Mouse (Mus musculus): ENCODE measurements around the gene Itga2b.
A peak's percentile ranks its signal among the peaks of the same experiment; 100 is the strongest.

Itga2b gene

GRCm38 (mm10) chr11:102435754-102436470 is 34.0 kb downstream of the Itga2b start:
- no peak for DNase-seq (ENCODE audit: low read depth, low spot score)
- Histone ChIP-seq H3K27me3 (ENCODE audit: control insufficient read depth, insufficient read depth, low read length, poor library complexity, severe bottlenecking) (no peaks in the 10 kb centered on the region), H3K36me3 (ENCODE audit: control insufficient read depth, insufficient read depth, low read length, poor library complexity, severe bottlenecking) (peaks cover 4% of the 10 kb centered on the region)

GRCm38 (mm10) chr11:102434816-102435705 is 34.9 kb downstream of the Itga2b start:
- Histone ChIP-seq H3K27me3 (ENCODE audit: control insufficient read depth, insufficient read depth, low read length, poor library complexity, severe bottlenecking) (no peaks in the 10 kb centered on the region), H3K36me3 (ENCODE audit: control insufficient read depth, insufficient read depth, low read length, poor library complexity, severe bottlenecking) (peaks cover 4% of the 10 kb centered on the region)
- no peak for DNase-seq (ENCODE audit: low read depth, low spot score)

GRCm38 (mm10) chr11:102434406-102434805 is 35.5 kb downstream of the Itga2b start:
- Histone ChIP-seq H3K36me3 (ENCODE audit: control insufficient read depth, insufficient read depth, low read length, poor library complexity, severe bottlenecking) (peaks cover 4% of the 10 kb centered on the region), H3K27me3 (ENCODE audit: control insufficient read depth, insufficient read depth, low read length, poor library complexity, severe bottlenecking) (no peaks in the 10 kb centered on the region)
- DNase-seq (ENCODE audit: low read depth, low spot score) = peak; percentile 90

DNA sequence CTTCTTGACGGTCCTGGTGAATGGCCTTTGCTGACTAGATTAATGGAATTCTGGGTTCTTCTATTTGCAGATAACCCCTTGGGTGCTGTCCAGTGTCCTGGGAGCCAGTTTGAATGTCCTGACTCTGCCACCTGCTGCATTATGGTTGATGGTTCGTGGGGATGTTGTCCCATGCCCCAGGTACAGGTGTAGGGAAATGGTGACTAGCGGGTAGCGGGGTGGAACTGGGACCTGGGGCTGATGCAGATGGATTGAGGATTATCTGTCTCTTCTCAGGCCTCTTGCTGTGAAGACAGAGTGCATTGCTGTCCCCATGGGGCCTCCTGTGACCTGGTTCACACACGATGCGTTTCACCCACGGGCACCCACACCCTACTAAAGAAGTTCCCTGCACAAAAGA is 36.1 kb downstream of the Itga2b start:
- Histone ChIP-seq H3K27me3 (ENCODE audit: control insufficient read depth, insufficient read depth, low read length, poor library complexity, severe bottlenecking) (no peaks in the 10 kb centered on the region), H3K36me3 (ENCODE audit: control insufficient read depth, insufficient read depth, low read length, poor library complexity, severe bottlenecking) (peaks cover 4% of the 10 kb centered on the region)
- DNase-seq (ENCODE audit: low read depth, low spot score) = no peak

DNA sequence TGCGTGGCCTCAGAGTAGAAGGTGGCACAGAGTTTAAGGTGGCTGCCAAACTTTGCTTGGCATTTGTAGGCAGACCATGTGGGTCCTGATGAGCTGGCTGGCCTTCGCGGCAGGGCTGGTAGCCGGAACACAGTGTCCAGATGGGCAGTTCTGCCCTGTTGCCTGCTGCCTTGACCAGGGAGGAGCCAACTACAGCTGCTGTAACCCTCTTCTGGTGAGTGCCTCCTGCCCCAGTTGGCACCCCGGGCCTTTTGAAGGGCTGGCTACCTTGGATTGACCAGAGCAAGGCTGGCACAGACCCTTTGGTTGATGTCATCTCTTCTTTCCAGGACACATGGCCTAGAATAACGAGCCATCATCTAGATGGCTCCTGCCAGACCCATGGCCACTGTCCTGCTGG is 37.0 kb downstream of the Itga2b start:
- no peaks in the 10 kb centered on the region for H3K27me3 ChIP-seq (ENCODE audit: control insufficient read depth, insufficient read depth, low read length, poor library complexity, severe bottlenecking)
- DNase-seq (ENCODE audit: low read depth, low spot score) = no peak
- H3K36me3 ChIP-seq (ENCODE audit: control insufficient read depth, insufficient read depth, low read length, poor library complexity, severe bottlenecking) = peaks cover 4% of the 10 kb centered on the region

- peaks cover 4% of the 10 kb centered on the region for H3K36me3 ChIP-seq (ENCODE audit: control insufficient read depth, insufficient read depth, low read length, poor library complexity, severe bottlenecking)
- DNase-seq (ENCODE audit: low read depth, low spot score) = peak; percentile 92
- no peaks in the 10 kb centered on the region for H3K27me3 ChIP-seq (ENCODE audit: control insufficient read depth, insufficient read depth, low read length, poor library complexity, severe bottlenecking)
These were observed 37.6 kb downstream of the Itga2b start for GRCm38 (mm10) chr11:102432115-102432843.

- Histone ChIP-seq H3K36me3 (ENCODE audit: control insufficient read depth, insufficient read depth, low read length, poor library complexity, severe bottlenecking) (peaks cover 4% of the 10 kb centered on the region), H3K27me3 (ENCODE audit: control insufficient read depth, insufficient read depth, low read length, poor library complexity, severe bottlenecking) (no peaks in the 10 kb centered on the region)
- DNase-seq (ENCODE audit: low read depth, low spot score) = no peak
These were observed 38.2 kb downstream of the Itga2b start for GRCm38 (mm10) chr11:102431728-102432114.

DNA sequence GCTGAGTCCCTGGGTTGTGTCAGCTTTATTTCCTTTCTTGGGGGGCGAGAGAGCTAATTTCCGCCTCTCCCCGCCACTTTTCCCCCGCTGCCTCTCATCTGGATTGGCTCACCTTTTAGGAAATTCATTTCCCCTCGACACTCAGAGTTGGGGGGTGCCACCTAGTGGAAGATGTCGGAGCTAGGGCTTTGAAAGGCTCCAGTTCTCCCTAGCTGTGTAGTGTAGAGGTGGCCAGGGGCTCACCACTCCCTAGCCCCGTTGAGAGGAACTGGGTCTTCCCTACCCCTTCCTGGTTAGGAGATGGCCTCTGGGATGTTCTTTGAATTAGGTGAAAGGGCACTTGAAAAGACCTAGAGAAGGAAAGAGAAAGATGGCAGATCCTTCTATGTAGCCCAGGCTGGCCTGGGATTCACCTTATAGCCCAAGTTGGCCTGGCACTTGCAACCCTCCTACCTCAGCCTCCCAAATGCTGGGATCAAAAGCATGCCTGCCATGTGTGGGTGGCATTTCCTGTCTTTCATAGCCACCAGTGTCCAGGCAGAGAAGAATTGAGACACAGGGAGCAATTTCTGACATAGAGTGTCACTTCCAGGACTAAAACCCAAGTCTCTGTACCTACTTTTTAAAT is 38.8 kb downstream of the Itga2b start:
- DNase-seq (ENCODE audit: low read depth, low spot score) = peak; percentile 79
- peaks cover 4% of the 10 kb centered on the region for H3K36me3 ChIP-seq (ENCODE audit: control insufficient read depth, insufficient read depth, low read length, poor library complexity, severe bottlenecking)
- H3K27me3 ChIP-seq (ENCODE audit: control insufficient read depth, insufficient read depth, low read length, poor library complexity, severe bottlenecking) = no peaks in the 10 kb centered on the region

DNA sequence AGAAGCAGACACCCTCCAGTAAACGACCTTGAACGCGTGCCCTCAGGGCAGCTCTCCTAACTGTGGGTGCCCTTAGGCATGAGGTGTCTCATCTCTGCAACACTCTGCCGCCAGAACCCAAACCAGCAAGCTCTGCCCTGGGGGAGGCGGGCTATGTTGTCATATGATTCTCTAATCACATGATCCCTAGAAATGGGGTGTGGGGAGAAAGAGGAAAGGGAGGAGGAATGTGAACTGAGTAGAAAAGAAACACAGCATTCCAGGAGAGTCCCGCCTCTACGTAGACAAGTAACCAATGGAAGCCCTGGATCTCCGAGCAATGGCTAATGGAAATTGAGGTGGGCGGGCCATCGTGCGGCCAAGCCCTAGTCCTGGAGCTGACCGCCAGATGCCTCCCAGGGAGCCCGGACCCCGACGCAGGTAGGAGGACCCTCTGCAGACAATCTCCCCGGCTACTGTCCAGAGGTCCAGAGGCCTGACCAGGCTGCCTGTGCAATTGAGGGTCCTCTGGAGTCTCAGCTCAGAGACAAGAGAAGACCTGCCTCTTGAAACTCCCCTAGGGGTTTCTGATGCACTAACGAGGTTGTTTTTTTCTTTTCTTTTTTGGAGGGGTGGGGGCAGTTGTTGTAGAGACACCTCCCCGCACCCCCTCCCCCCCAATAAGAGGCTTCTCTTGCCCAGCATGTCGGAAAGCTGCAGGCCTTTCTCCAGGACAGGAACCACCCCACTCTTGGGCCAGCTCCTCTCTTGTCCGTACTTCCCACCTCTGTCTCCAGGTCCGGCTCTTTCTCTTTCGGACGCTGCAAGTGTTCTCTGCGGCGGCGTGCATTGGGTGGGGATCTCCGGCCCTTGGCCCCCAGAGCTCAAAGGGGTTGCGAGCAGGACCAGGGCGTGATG is 39.6 kb downstream of the Itga2b start, which contains the start of gene Grn:
Grn (plus strand) TSS at position 195 of the 897 bp plus-strand sequence.
- no peaks in the 10 kb centered on the region for H3K27me3 ChIP-seq (ENCODE audit: control insufficient read depth, insufficient read depth, low read length, poor library complexity, severe bottlenecking)
- H3K36me3 ChIP-seq (ENCODE audit: control insufficient read depth, insufficient read depth, low read length, poor library complexity, severe bottlenecking) = peaks cover under 1% of the 10 kb centered on the region; the same call in 1 of the 2 replicates
- peak; percentile 78 for DNase-seq (ENCODE audit: low read depth, low spot score)

DNA sequence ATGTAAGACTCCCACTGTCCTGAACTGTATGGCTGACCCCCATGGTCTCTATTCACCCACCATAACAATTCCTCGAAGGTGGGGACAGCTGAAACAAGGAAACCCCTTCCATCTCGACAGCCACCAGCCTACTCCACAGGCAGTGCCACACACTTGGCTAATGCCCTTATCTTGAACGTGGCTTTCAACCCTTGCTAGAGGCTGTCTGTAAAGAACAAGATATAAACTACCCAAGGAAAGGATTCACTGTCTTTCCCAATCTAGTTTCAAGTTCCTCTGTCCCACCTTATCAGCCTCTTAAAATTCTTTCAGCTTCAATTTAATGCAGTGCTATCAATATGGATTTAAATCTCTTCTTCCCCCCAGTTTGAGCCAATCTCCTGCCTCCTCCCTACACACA is 40.4 kb downstream of the Itga2b start:
- no peaks in the 10 kb centered on the region for H3K27me3 ChIP-seq (ENCODE audit: control insufficient read depth, insufficient read depth, low read length, poor library complexity, severe bottlenecking)
- no peaks in the 10 kb centered on the region for H3K36me3 ChIP-seq (ENCODE audit: control insufficient read depth, insufficient read depth, low read length, poor library complexity, severe bottlenecking)
- DNase-seq (ENCODE audit: low read depth, low spot score) = no peak

GRCm38 (mm10) chr11:102428981-102429540 is 40.9 kb downstream of the Itga2b start:
- DNase-seq (ENCODE audit: low read depth, low spot score) = no peak
- Histone ChIP-seq H3K27me3 (ENCODE audit: control insufficient read depth, insufficient read depth, low read length, poor library complexity, severe bottlenecking) (no peaks in the 10 kb centered on the region), H3K36me3 (ENCODE audit: control insufficient read depth, insufficient read depth, low read length, poor library complexity, severe bottlenecking) (no peaks in the 10 kb centered on the region)

DNA sequence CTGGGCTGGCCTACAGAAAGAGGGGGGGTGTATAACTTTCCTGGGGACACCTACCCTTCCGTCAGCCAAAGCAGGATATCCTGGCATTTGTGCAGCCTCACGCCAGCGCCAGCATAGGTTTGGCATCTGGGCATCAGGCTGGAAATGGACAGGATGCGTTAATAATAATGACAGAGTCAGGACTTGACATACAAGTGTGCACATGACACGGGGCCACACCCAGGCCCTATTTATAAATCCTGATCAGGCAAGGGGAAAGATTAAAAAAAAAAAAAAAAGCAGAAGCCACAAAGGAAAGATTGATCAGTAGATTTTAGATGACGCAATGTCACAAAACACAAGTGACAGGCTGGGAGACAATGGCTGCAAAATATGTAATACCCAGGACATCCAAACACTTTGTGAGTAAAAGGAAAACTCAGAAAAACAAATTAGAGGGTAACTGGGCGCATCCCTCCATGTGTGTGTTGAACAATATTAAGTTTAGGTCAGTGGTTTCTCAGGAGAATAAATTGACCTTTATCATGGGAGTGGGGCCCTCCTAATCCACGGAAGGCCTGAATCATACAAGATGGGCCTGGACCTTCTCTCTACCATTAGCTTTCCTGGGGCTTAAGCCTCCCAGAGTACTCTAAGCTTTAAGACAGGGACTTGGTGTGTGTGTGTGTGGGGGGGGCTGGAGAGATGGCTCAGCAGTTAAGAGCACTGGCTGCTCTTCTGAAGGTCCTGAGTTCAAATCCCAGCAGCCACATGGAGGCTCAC is 44.2 kb downstream of the Itga2b start:
- no peak for DNase-seq (ENCODE audit: low read depth, low spot score)
- no peaks in the 10 kb centered on the region for H3K36me3 ChIP-seq (ENCODE audit: control insufficient read depth, insufficient read depth, low read length, poor library complexity, severe bottlenecking)
- H3K27me3 ChIP-seq (ENCODE audit: control insufficient read depth, insufficient read depth, low read length, poor library complexity, severe bottlenecking) = no peaks in the 10 kb centered on the region

DNA sequence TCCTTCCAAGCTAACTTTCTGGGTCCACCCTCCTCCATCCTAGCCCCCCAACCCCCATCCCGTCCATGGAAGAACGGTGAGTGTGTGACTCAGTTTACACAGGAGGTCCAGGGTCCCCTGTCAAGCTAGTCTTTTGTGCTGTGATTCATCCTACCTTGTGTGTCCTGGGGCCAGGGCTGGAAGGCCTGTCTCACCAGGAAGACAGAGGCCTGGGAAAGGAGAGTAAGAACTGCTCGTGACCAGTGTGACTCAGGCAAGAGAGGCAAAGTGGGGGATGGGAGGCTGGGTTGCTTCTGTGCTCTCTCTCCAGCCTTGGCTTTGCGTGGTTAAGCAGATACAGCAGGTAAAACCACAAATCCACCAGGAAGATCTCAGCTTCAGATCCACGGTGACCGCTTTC is 45.3 kb downstream of the Itga2b start:
- Histone ChIP-seq H3K27me3 (ENCODE audit: control insufficient read depth, insufficient read depth, low read length, poor library complexity, severe bottlenecking) (no peaks in the 10 kb centered on the region), H3K36me3 (ENCODE audit: control insufficient read depth, insufficient read depth, low read length, poor library complexity, severe bottlenecking) (no peaks in the 10 kb centered on the region)
- DNase-seq (ENCODE audit: low read depth, low spot score) = no peak
